Mouse (Mus musculus) heart, adult 2 months (tissue): ENCODE measurements around the gene Ints4.

Experiments
- CTCF ChIP-seq: fragments of 200-600 bp; IDR thresholded peaks from 2 replicates; pipeline ENCODE4 v1.8.1; 2022; ENCODE audit warnings: antibody characterized with exemption, mild to moderate bottlenecking, moderate library complexity
- EP300 ChIP-seq: fragments of 200-500 bp; IDR thresholded peaks from 2 replicates; pipeline ENCODE4 v1.6.1; 2011; ENCODE audit warnings: low read depth, low read length, control low read depth; ENCODE audit not compliant: insufficient read depth
- POLR2A ChIP-seq: fragments of 200-500 bp; IDR thresholded peaks from 2 replicates; pipeline ENCODE4 v1.6.1; 2011; ENCODE audit warnings: mild to moderate bottlenecking, low read depth, low read length, control low read depth; ENCODE audit not compliant: insufficient read depth

DNA sequence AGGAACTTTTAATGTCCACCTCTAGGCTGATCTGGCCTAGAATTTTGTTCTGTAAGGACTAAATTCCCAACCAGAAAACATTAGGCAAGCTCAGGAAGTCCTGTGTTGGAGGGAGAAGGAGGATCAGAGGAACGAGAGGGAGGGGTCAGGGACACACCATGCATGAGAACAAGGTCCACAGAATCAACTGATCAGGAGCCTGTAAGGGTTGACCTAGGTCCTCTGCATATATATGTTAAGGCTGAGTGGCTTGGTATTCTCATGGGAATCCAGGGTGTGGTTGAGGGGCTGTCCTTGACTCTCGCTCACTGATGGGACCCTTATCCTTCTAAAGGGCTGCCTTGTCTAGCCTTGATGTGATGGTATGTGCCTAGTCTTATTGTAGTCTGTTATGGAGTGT, 82.8 kb downstream of the Ints4 start:
- TF ChIP-seq EP300: no peak
- no peak for TF ChIP-seq CTCF
- no peak for TF ChIP-seq POLR2A
